Mouse (Mus musculus) megakaryocyte progenitor cell, adult 5-6 weeks (primary cell): Measurements from ENCODE around the gene Ptpn20. TPM values are rescaled to one million over a fixed set of nuclear protein-coding genes. Genes with fewer than 3 reads are reported as not detected.

Experiments used
- ATAC-seq: replicated peaks from 2 replicates; pipeline ENCODE4 v1.8.0; 2016; ENCODE audit warnings: mild to moderate bottlenecking, moderate TSS enrichment, inconsistent platforms; ENCODE audit not compliant: poor library complexity
- total RNA-seq, 2 experiments: library from RNA; stranded (forward) in 1 of 2; stranded (reverse) in 1 of 2; fragments of 157-497, 149-512 nt in 1 of 2; fragments of 200-1000 nt in 1 of 2; gene quantifications; 2 replicates each; pipeline versions ENCODE4 v1.2.3 to v1.2.4; 2015 to 2017

Gene Ptpn20
- total RNA-seq, 2 experiments from 2014 or later, result not detected

GRCm38 (mm10) chr14:33673350-33674087 lies 84.5 kb downstream of the Ptpn20 start:
- 0 out of 2 replicates have a peak, but pooled peaks have one; percentile 26 for ATAC-seq

GRCm38 (mm10) chr14:33677996-33678395 lies 89.0 kb downstream of the Ptpn20 start:
- ATAC-seq, result no peak

- ATAC-seq, result no peak
These were observed 89.7 kb downstream of the Ptpn20 start for GRCm38 (mm10) chr14:33678740-33679139.

- no peak for ATAC-seq
These were observed 91.6 kb downstream of the Ptpn20 start for GRCm38 (mm10) chr14:33680621-33681020.

- ATAC-seq, result no peak
These were observed 93.8 kb downstream of the Ptpn20 start for GRCm38 (mm10) chr14:33682768-33683167.

- ATAC-seq, result no peak
These were observed 94.7 kb downstream of the Ptpn20 start for GRCm38 (mm10) chr14:33683701-33684100.

- ATAC-seq, result no peak
These were observed 98.5 kb downstream of the Ptpn20 start for GRCm38 (mm10) chr14:33687444-33688028.

GRCm38 (mm10) chr14:33689044-33689443 lies 100.0 kb downstream of the Ptpn20 start:
- no peak for ATAC-seq

Other genes with a start within 250 kb of the Ptpn20 start
- 35.5 and 38.3 TPM in 2 replicates for gene Mapk8, start 142.0 kb upstream of the Ptpn20 start, total RNA-seq (2015)
- gene Mapk8, start 142.0 kb upstream of the Ptpn20 start, total RNA-seq (2017), result 65.6 and 68.9 TPM in 2 replicates
- not detected in 2 replicates for gene Frmpd2, start 117.5 kb upstream of the Ptpn20 start, total RNA-seq (2015)
- gene Frmpd2, start 117.5 kb upstream of the Ptpn20 start, total RNA-seq (2017), result not detected in 2 replicates